Mouse (Mus musculus): ENCODE results near the gene Nfia.
A peak's percentile ranks its signal among the peaks of the same experiment; 100 is the strongest.

The Nfia gene

DNA sequence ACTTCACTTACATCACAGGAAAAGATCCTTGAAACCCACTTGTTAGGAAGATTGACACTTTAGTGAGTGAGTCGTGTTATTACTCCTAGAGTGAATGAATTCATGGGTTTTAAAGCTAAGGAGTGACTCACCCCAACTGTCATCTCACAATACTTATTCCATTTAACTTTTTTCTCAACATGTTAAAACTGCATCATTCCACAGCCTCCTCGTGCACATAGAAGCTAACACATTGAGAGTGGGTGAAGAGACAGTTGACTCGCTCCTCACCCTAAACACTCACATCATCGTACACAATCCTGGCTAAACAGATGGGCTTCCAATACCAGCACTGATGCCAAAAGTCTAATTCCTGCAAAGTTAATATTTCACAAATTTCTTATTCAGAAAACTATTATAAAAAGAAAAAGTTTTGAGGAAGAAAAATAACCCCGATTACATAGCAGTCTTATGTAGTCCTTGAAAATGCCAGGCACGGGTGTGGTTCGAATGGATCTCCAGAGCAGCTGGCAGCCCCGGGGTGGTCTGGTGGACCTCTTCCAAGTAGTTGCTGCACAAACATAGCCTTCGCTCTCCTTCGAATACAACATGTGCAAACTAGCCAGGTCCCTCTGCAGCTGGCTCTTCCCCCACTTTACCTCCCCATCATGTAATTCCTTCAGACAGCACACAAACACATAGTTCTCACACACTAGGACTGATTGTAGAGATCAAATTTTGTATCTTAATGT is 178.0 kb downstream of the Nfia start:
- DNase-seq (ENCODE audit: low spot score), result no peak

GRCm38 (mm10) chr4:97953886-97954285 is 181.4 kb downstream of the Nfia start:
- no peak for DNase-seq (ENCODE audit: low spot score)

- DNase-seq (ENCODE audit: low spot score), result no peak
Measured at GRCm38 (mm10) chr4:97958121-97958520, 185.6 kb downstream of the Nfia start.

GRCm38 (mm10) chr4:97962856-97963255 is 190.3 kb downstream of the Nfia start:
- no peak for DNase-seq (ENCODE audit: low spot score)

DNA sequence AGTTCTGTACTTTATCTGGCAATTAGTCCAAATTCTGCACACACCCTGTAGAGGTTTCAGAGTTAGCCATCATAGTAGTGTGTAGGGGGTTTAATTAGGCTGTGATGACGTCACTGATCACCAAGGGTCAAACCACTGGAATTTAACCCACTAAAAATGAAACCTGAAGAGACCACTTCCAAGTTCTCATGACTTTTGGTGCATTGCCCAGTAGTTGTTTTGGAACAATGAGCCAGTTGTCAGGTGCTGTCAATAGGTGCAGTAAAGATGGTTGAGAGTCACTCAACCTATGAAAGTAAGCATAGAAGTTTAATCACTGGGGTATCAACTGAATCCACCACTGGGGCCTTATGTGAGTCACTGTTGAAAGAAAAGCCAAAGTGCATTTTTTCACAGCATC is 191.4 kb downstream of the Nfia start:
- no peak for DNase-seq (ENCODE audit: low spot score)

DNA sequence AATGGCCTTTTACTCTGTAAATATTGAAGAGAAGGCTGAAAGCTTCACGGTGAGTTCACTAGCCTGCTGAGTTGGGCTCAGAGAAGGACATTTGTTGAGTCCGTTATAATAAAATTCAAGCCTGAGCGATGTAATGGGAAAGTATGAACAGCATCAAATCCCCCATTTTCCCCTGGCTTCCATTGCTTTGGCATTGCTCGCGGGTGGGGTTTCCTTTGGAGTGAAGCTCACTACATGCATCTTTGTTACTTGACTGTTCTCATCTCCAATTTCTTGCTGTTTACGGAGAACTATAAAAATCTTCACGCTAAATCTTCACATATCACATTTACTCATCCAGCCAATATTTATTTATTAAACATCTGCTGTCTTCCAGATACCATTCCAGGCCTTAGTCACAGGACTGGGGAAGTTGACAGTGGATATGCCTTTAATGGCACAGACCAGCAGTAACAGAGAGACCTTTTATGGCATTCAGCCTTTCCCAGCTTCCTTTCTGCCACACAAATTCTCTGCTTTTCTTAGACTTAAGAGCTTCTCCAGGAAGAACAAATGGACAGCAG is 196.3 kb downstream of the Nfia start:
- DNase-seq (ENCODE audit: low spot score), result no peak

- DNase-seq (ENCODE audit: low spot score), result no peak
Measured at GRCm38 (mm10) chr4:97973064-97973463, 200.5 kb downstream of the Nfia start.

- no peak for DNase-seq (ENCODE audit: low spot score)
Measured at GRCm38 (mm10) chr4:97974037-97974436, 201.5 kb downstream of the Nfia start.

DNA sequence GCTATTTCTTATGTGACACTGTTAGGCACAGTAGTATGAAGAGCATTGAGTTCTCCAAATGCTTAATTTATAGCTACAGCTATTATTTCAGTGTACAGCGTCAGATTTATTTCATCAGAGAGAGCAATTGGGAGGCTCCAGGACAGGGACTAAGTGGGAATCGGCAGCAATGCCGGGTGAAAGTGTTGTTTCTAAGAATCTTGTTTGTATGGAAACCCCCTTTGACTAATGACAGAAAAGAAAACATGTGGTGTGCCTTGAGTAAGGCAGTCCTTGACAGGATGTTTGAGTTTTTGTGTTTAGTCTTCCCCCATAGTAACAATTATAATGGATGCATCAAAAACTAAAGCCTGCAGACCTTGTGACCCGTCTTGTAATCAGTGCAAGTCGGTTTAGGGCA is 204.4 kb downstream of the Nfia start:
- DNase-seq (ENCODE audit: low spot score), result no peak

DNA sequence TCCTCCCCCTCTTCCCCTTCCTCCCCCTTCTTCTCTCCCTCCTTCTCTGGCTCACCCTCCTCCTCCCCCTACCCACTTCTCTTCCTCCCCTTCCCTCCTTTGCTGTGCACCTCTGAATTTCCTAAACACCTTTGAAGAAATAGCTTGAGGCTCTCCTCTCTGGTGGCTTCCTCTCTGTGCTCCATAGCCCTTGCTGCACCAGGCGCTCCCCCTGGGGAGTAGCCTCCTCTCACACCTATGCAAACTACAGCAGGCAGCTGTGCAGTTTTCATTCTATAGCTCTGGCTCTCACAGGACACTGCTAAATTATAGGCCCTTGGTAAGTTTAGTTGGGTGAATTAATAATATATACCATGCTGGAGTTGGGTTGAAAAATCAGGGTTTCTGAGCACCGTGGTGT is 211.8 kb downstream of the Nfia start:
- DNase-seq (ENCODE audit: low spot score), result no peak

GRCm38 (mm10) chr4:97986056-97986734 is 213.7 kb downstream of the Nfia start:
- DNase-seq (ENCODE audit: low spot score), result no peak

DNA sequence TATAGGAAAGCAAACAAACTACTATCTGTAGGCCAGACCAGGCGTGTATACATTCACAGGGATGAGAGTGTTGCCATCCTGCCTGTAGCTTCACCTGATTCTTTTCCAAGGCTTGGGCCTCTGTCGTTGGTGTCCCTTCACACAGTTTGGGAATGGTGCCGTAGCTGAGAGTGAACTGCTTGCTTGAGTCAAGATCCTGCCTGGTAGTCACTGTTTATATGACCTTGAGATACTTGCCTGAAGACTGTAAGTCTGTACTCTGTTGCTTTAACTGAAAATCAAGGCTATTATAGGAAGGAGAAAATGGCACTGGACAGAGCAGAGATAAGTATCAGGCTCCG is 214.2 kb downstream of the Nfia start:
- no peak for DNase-seq (ENCODE audit: low spot score)

GRCm38 (mm10) chr4:97988703-97989102 is 216.2 kb downstream of the Nfia start:
- DNase-seq (ENCODE audit: low spot score), result no peak

- DNase-seq (ENCODE audit: low spot score), result no peak
Measured at GRCm38 (mm10) chr4:97990431-97990830, 217.9 kb downstream of the Nfia start.

DNA sequence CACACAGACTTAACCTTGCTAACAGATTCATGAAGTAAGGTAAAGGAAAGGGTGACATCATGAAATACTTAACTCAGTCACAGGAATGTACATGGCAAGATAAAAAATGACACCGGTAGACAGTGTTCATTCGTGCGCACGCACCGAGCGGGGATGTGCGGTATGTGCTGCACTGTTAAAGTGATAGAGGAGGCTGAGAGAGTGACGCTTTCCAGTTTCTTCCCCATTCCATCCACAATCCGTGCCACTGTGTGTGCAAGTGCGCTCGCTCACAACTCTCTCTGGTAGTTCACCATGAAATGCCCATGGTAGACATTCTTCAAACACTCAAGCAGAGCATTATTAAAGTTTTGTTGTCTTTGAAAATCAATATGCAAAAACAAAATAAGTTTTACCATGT is 218.9 kb downstream of the Nfia start:
- DNase-seq (ENCODE audit: low spot score), result no peak

DNA sequence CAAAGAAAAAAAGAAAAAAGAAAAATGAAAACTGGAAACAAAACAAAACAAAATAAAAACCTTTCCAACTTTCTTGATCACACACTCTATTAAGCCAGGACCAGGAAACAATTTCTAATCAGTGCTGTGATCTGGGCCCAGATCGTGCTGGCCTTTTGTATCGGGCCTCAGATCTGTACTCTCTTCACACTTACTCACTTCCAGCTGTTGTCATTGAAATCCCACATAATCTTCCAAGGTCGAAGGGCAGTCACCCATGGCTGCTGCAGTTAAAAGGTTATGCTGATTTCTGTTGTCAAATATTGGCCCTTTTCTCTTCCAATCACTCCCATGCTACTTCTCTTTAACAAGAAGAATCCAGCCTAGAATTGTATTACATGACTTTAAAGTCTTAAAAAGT is 219.3 kb downstream of the Nfia start:
- DNase-seq (ENCODE audit: low spot score), result no peak

- DNase-seq (ENCODE audit: low spot score), result no peak
Measured at GRCm38 (mm10) chr4:97995911-97996712, 223.6 kb downstream of the Nfia start.

- no peak for DNase-seq (ENCODE audit: low spot score)
Measured at GRCm38 (mm10) chr4:97997151-97997817, 224.8 kb downstream of the Nfia start.

DNA sequence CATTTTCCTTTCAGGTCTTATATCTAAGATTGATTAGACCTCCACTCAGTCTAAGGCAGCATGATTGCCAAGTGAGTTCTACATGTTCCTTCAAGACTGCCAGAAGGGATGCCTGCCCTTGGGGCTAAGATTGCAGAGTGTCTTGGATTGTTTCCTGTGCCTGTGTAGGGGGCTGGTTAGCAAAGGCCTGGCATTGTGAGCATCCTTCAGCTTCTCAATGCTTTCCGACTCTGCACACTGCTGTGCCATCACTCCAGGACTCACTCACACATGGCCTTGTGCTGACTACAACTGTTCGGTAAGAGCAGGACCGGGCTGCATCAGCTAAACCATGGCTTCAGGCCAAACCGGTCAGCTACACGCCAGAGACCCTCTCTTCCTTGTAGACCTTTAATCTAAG is 229.7 kb downstream of the Nfia start:
- no peak for DNase-seq (ENCODE audit: low spot score)

GRCm38 (mm10) chr4:98003323-98004107 is 231.0 kb downstream of the Nfia start:
- no peak for DNase-seq (ENCODE audit: low spot score)

DNA sequence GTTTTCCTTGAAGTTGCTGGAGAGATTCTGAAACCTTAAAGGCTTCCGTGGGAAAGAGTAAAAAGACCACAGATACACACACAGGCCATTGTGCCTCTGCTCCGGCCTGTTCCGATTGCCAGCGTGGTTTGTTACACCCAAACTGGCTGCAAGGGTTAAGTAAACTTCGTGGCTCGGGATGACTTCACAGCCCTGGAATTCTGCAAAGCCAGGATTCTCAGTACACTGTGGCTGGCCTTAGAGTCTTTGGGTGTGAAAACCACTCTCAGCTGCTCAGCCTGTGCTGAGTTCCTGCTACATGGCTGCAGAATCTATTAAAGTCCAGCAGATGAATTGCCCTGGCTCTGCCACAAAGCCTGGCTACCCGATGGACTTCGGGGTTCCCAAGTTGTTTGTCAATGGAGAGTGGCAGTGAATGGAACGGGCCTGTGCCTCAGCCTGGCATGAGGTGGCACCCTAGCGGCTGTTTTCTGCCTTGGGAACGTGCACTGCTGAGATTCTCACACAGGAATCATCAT is 231.6 kb downstream of the Nfia start:
- peak; percentile 26 for DNase-seq (ENCODE audit: low spot score)

All from urinary bladder, postnatal 25 days (tissue).